Mouse (Mus musculus): ENCODE results near the gene Gm8653.
"Not testable (repeated sequence)": the region's sequence is repeated elsewhere in the genome, so short reads cannot be mapped to it uniquely, and the experiment has no call there.

Gene Gm8653

GRCm38 (mm10) chr7:22201164-22201563 lies at the start of gene Gm8653:
Gene Gm8653, minus strand, starts transcription at chr7:22201264.
- DNase-seq = not testable (repeated sequence)

DNA sequence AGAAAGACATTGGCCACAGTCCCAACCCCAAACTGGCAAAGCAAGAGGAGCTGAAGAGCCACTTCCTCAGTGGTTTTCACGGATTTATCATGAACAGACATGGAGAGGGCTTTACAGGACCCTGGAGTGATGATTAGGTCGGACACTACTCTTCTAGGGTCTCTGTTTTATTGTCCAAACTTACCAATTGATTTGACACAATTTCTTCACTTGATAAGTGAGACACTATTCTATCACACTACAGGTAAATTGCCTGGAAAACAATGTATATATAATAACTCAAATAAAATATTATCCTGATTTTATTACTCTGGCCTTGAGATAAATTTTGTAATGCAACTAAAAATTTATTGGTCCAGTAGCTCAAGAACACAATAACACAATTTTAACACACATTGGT lies 28.3 kb upstream of the Gm8653 start, which contains the start of gene Gm8453:
Gene Gm8453, minus strand, starts transcription at position 101 of the 400 bp plus-strand sequence.
- not testable (repeated sequence) for DNase-seq

DNA sequence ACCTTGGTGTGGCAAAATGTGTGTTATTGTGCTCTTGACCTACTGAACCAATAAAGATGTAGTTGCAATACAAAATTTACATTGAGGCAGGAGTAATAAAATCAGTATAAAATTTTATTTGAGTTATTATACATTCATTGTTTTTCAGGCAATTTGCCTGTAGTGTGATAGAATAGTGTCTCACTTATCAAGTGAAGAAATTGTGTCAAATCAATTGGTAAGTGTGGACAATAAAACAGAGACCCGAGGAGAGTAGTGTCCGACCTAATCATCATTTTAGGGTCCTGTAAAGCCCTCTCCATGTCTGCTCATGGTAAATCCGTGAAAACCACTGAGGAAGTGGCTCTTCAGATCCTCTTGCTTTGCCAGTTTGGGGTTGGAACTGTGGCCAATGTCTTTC lies 12.0 kb downstream of the Gm8653 start, which contains the start of gene Vmn1r143:
Gene Vmn1r143, plus strand, starts transcription at position 301 of the 400 bp plus-strand sequence.
- DNase-seq = not testable (repeated sequence)

DNA sequence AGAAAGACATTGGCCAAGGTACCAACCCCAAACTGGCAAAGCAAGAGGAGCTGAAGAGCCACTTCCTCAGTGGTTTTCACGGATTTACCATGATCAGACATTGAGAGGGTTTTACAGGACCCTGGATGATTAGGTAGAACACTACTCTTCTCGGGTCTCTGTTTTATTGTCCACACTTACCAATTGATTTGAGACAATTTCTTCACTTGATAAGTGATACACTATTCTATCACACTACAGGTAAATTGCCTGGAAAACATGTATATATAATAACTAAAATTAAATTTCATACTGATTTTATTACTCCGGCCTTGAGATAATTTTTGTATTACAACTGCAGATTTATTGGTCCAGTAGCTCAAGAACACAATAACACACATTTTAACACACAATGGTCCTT lies 37.1 kb downstream of the Gm8653 start, which contains the start of gene Vmn1r142:
Gene Vmn1r142, minus strand, starts transcription at position 101 of the 400 bp plus-strand sequence.
- DNase-seq = not testable (repeated sequence)

Measured in right cerebral cortex, postnatal 25 days (tissue).